Mouse (Mus musculus) liver, adult 2 months (tissue): Measurements from ENCODE around the gene Zfp426. TPM values are rescaled to one million over a fixed set of nuclear protein-coding genes. Genes with fewer than 3 reads are reported as not detected.

Experiments used
- DNase-seq: peaks from one replicate; pipeline ENCODE4 v3.0.0-alpha.2; 2011; ENCODE audit warnings: low read depth, low spot score; ENCODE audit errors: extremely low read depth
- H3K27ac ChIP-seq: fragments of 200-500 bp; replicated peaks from 2 replicates; pipeline ENCODE4 v1.5.1; 2012; ENCODE audit warnings: low read depth, mild to moderate bottlenecking, control low read depth, inconsistent platforms, low read length; ENCODE audit not compliant: insufficient read depth
- H3K27me3 ChIP-seq: fragments of 200-500 bp; 2 replicates; pipeline ENCODE4 v1.6.1; 2012; ENCODE audit warnings: mild to moderate bottlenecking, moderate library complexity, low read length, inconsistent platforms; ENCODE audit not compliant: control insufficient read depth, insufficient read depth
- H3K36me3 ChIP-seq: fragments of 200-500 bp; 2 replicates; pipeline ENCODE4 v1.6.1; 2012; ENCODE audit warnings: low read length, inconsistent platforms; ENCODE audit not compliant: control insufficient read depth, insufficient read depth
- H3K4me1 ChIP-seq: fragments of 200-500 bp; 2 replicates; pipeline ENCODE4 v1.6.1; 2011; ENCODE audit warnings: low read length; ENCODE audit not compliant: control insufficient read depth, insufficient read depth
- H3K4me3 ChIP-seq: fragments of 200-500 bp; 2 replicates; pipeline ENCODE4 v1.5.1; 2011; ENCODE audit warnings: low read depth, mild to moderate bottlenecking, control low read depth, low read length, moderate library complexity; ENCODE audit not compliant: insufficient read depth
- H3K79me2 ChIP-seq: fragments of 200-500 bp; 2 replicates; pipeline ENCODE4 v1.6.1; 2012; ENCODE audit warnings: inconsistent platforms, mild to moderate bottlenecking, low read length, moderate library complexity; ENCODE audit not compliant: control insufficient read depth, insufficient read depth
- H3K9ac ChIP-seq: fragments of 200-500 bp; 2 replicates; pipeline ENCODE4 v1.6.1; 2012; ENCODE audit warnings: low read depth, mild to moderate bottlenecking, control low read depth, inconsistent platforms, low read length
- CTCF ChIP-seq: fragments of 200-500 bp; IDR thresholded peaks from 2 replicates; pipeline ENCODE4 v1.5.1; 2011; ENCODE audit warnings: low read depth, low read length, control low read depth
- POLR2A ChIP-seq: fragments of 200-500 bp; IDR thresholded peaks from 2 replicates; pipeline ENCODE4 v1.6.1; 2011; ENCODE audit warnings: low read length, control low read depth; ENCODE audit not compliant: insufficient read depth; ENCODE audit errors: extremely low read depth
- WGBS: fragments of 180-500 bp; shearing (Covaris S2); methylation state at CpG from one replicate; pipeline ENCODE4 v1.1.7; 2018; 5-methylcytosine and 5-hydroxymethylcytosine counted together
- polyA plus RNA-seq: library from polyadenylated mRNA; depleted of rRNA; stranded (reverse); fragments of >200 nt; gene quantifications from 2 replicates; pipeline ENCODE4 v1.2.3, GENCODE M21; 2012; rRNA removed
- total RNA-seq: library from RNA; depleted of rRNA; stranded (reverse); fragments of >200 nt; gene quantifications from 2 replicates; pipeline ENCODE4 v1.2.3, GENCODE M21; 2014; rRNA removed

Gene Zfp426
- total RNA-seq = 8.9 and 10.3 TPM in 2 replicates
- 2.4 and 2.8 TPM in 2 replicates for polyA plus RNA-seq

GRCm38 (mm10) chr9:20492527-20493233 is at the start of gene Zfp426:
Gene Zfp426, minus strand, starts transcription at chr9:20492746.
- peaks cover 15% of the 10 kb centered on the region for H3K4me1 ChIP-seq
- peak within 1 kb of the TSS; percentile 98 for H3K27ac ChIP-seq
- WGBS = under 1% methylated on average over 40 of the region's 40 CpGs
- peak; percentile 85 for DNase-seq
- H3K79me2 ChIP-seq = peaks cover 3% of the 10 kb centered on the region; the same call in 1 of the 2 replicates
- H3K27me3 ChIP-seq = no peaks in the 10 kb centered on the region
- peak within 1 kb of the TSS; percentile 99 for H3K4me3 ChIP-seq
- H3K36me3 ChIP-seq = peaks cover 15% of the 10 kb centered on the region
- H3K9ac ChIP-seq = peak within 1 kb of the TSS; percentile 98
- TF ChIP-seq POLR2A (peak; percentile 84), CTCF (no peak)

DNA sequence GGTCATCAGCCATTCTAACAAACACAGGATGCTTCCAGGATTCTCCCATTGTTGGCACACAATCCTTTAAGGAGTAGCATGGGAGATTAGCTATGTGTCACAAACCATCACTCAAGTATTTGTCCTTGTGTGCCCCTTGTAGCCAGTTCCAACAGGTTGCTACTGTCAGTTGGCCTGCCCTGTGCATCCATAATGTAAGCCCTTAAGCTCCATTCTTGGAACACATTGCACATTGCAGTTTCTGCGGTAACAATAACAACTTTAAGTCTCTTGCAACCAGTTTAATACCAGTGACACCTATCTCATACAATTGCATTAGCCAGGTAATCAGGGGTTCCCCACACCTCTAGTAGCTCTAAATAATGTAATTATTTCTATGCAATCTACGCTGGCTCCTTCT is 44.1 kb upstream of the Zfp426 start:
- 95% methylated on average over 2 of the region's 2 CpGs for WGBS
- DNase-seq = no peak
- H3K4me1 ChIP-seq = no peaks in the 10 kb centered on the region
- no peak overlapping the region for H3K9ac ChIP-seq
- no peaks in the 10 kb centered on the region for H3K36me3 ChIP-seq
- no peak overlapping the region for H3K27ac ChIP-seq
- no peak for TF ChIP-seq POLR2A
- no peak for TF ChIP-seq CTCF
- no peak overlapping the region for H3K4me3 ChIP-seq
- no peaks in the 10 kb centered on the region for H3K27me3 ChIP-seq
- no peaks in the 10 kb centered on the region for H3K79me2 ChIP-seq

DNA sequence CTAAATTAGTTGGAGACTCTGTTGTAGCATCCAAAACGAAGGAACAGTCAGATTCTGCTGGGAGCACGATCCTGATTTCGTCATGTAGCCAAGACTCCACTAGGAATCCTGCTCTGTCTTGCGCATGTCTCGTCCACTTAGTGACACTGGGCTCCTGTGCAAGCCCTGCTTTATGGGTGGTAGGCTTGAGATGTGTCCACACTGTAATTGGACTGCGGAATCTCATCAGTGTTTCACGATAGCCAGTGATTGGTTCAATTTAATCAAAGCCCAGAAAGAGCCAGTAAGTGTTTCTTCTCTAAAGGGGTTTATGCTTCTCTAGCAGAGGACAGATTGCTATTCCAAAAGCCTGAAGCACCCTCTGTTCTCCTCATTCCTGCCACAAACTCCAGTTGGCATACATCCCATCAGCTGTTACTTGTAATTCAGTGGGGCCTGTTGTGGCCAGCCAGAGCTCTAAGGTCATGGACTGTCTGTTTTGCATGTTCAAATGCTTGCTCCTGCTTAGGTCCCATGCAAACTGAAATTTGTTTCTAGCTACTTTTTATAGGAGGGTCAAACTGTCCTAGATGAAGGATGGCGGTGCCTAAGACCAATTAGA is 41.9 kb upstream of the Zfp426 start:
- no peaks in the 10 kb centered on the region for H3K4me1 ChIP-seq
- H3K9ac ChIP-seq = no peak overlapping the region
- H3K27ac ChIP-seq = no peak overlapping the region
- H3K36me3 ChIP-seq = no peaks in the 10 kb centered on the region
- H3K4me3 ChIP-seq = no peak overlapping the region
- WGBS = 80% methylated on average over 8 of the region's 8 CpGs
- no peaks in the 10 kb centered on the region for H3K79me2 ChIP-seq
- H3K27me3 ChIP-seq = no peaks in the 10 kb centered on the region
- no peak for TF ChIP-seq CTCF
- no peak for TF ChIP-seq POLR2A
- no peak for DNase-seq

DNA sequence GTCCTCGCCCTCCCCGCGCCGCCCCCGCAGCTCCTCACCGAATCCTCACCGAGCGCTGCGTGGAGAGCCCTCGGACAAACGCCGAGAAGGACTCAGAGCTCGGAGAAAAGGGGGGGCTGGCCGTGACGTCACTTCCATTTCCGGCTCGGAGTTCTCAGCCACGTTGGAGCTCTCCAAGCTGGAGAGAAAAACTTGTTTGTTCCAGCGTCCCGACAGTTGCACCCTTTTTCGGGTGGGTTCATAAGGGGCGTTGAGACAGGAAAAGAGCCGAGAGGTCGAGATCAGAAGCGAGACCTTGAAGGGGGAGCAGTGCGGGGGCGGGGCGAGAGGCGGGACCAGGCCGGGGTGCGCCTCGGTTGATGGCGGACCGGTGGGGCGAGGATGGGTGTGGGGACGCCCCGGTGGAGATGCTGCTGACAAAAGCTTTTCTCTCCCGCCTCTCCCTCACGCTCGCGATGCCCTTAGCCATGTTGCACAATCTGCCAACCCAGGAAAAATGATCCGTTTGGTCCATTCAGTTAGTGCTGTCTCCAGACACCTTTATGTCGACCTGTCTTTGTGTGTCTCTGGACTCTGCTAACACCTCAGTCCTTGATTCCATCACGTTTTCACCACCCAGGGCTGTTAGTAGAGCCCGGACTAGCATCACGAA is 28.9 kb upstream of the Zfp426 start, which contains the start of gene Zfp266:
TSS of gene Zfp266 (minus strand) at position 112 of the 652 bp plus-strand sequence.
- Histone ChIP-seq H3K4me1 (peaks cover 11% of the 10 kb centered on the region), H3K79me2 (peaks cover 16% of the 10 kb centered on the region; the same call in 1 of the 2 replicates), H3K4me3 (peak within 1 kb of the TSS; percentile 66), H3K27ac (peak within 1 kb of the TSS; percentile 88), H3K27me3 (no peaks in the 10 kb centered on the region), H3K9ac (peak within 1 kb of the TSS; percentile 90), H3K36me3 (no peaks in the 10 kb centered on the region)
- no peak for TF ChIP-seq CTCF
- peak; percentile 49; the same call in 1 of the 2 replicates for TF ChIP-seq POLR2A
- WGBS = under 1% methylated on average over 46 of the region's 46 CpGs
- DNase-seq = peak; percentile 71

DNA sequence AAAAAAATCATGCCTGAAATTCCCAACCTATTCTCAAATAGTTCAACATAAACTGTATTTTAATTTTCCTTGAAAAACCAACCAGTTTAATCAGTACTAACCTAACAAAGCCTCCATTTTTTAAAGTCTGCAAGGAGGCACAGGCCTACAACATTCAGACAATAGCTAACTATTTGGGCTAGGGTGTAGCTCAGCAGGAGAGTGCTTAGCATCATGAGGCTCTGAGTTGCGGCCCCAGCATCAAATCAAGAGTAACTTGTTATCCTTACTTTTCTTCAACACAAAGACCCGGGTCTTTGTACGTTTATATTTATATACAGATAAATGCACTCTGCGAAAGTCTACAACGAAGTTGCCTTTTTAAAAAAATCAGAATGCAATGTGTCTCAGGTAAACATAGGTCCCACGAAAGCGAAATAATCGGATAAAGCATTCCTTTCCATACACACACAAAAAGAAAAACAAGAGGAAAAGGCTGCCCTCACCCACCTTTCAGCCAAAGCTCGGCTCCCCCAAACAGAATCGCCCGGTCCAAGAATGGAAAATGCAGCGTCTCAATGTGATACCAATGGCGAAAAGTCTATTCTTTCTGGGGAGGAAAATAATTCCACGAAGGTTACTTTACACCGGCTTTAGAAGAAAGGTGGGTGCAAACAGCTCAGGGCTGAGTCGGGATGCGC is 28.1 kb upstream of the Zfp426 start:
- 1% methylated on average over 17 of the region's 17 CpGs for WGBS
- H3K27me3 ChIP-seq = no peaks in the 10 kb centered on the region
- peaks cover 10% of the 10 kb centered on the region for H3K4me1 ChIP-seq
- peak overlapping the region; percentile 90 for H3K9ac ChIP-seq
- TF ChIP-seq CTCF (no peak), POLR2A (no peak)
- peak overlapping the region; percentile 66 for H3K4me3 ChIP-seq
- peak; percentile 15 for DNase-seq
- peak overlapping the region; percentile 88 for H3K27ac ChIP-seq
- H3K79me2 ChIP-seq = peaks cover 16% of the 10 kb centered on the region; the same call in 1 of the 2 replicates
- peaks cover 4% of the 10 kb centered on the region; the same call in 1 of the 2 replicates for H3K36me3 ChIP-seq
